Mouse (Mus musculus) thymus, adult 2 months (tissue): ENCODE data around the gene Wdr18. TPM values are rescaled to one million over a fixed set of nuclear protein-coding genes. Genes with fewer than 3 reads are reported as not detected.
A peak's percentile ranks its signal among the peaks of the same experiment; 100 is the strongest.

Experiments
- DNase-seq: peaks from one replicate; pipeline ENCODE4 v3.0.0; 2021
- H3K27ac ChIP-seq: fragments of 200-500 bp; 2 replicates; pipeline ENCODE4 v1.5.1; 2012; ENCODE audit warnings: low read length, control low read depth; ENCODE audit not compliant: control insufficient read depth, insufficient read depth
- H3K27me3 ChIP-seq: fragments of 200-500 bp; 2 replicates; pipeline ENCODE4 v1.6.1; 2012; ENCODE audit warnings: mild to moderate bottlenecking, low read length, moderate library complexity, mixed read lengths; ENCODE audit not compliant: control insufficient read depth, insufficient read depth
- H3K36me3 ChIP-seq: fragments of 200-500 bp; 2 replicates; pipeline ENCODE4 v1.6.1; 2012; ENCODE audit warnings: mild to moderate bottlenecking, low read length, moderate library complexity; ENCODE audit not compliant: control insufficient read depth, insufficient read depth
- H3K4me1 ChIP-seq: fragments of 200-500 bp; replicated peaks from 2 replicates; pipeline ENCODE4 v1.6.1; 2012; ENCODE audit warnings: low read length; ENCODE audit not compliant: control insufficient read depth, insufficient read depth
- H3K4me3 ChIP-seq: fragments of 200-500 bp; 2 replicates; pipeline ENCODE4 v1.5.1; 2012; ENCODE audit warnings: mild to moderate bottlenecking, low read length, control low read depth, moderate library complexity; ENCODE audit not compliant: control insufficient read depth, insufficient read depth
- CTCF ChIP-seq: fragments of 200-500 bp; IDR thresholded peaks from 2 replicates; pipeline ENCODE4 v1.5.1; 2012; ENCODE audit warnings: mild to moderate bottlenecking, control low read depth, low read length, moderate library complexity, borderline replicate concordance; ENCODE audit not compliant: control insufficient read depth, poor library complexity, insufficient read depth; ENCODE audit errors: extremely low read depth
- POLR2A ChIP-seq: fragments of 200-500 bp; IDR thresholded peaks from 2 replicates; pipeline ENCODE4 v1.6.1; 2012; ENCODE audit warnings: mild to moderate bottlenecking, low read length, control low read depth, moderate library complexity; ENCODE audit not compliant: control insufficient read depth, poor library complexity, insufficient read depth; ENCODE audit errors: extremely low read depth
- WGBS: fragments of 180-500 bp; shearing (Covaris S2); methylation state at CpG from one replicate; pipeline ENCODE4 v1.1.7; 2018; 5-methylcytosine and 5-hydroxymethylcytosine counted together
- polyA plus RNA-seq: library from polyadenylated mRNA; depleted of rRNA; stranded (reverse); fragments of >200 nt; gene quantifications from 2 replicates; pipeline ENCODE4 v1.2.3, GENCODE M21; 2012

Gene Wdr18
- polyA plus RNA-seq, 1 experiment: 74.5 TPM

DNA sequence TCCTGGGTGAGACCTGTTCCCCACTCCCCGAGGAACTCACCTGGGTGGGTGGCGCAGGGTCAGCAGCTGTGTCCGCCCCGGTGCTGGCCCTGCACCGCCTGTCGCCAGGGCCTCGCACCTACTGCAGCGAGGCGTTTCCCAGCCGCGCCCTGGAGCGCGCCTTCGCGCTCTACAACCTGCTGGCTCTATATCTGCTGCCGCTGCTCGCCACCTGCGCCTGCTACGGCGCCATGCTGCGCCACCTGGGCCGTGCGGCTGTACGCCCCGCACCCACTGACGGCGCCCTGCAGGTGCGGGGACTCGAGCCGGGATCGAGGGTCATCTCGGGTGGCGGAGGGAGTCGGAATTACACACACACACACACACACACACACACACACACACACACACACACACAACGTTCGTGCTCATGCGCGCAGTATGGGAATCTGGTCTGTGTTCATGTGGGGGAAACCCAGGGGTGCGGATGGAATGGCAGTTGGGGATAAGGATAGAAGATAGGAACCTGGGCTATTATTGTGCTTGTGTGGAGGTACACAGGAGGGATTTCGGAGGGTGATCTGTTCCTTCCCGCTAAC, 38.9 kb upstream of the Wdr18 start, which contains the start of gene R3hdm4:
Gene R3hdm4 (minus strand): TSS at position 251 of the 578 bp plus-strand sequence.
- no peaks in the 10 kb centered on the region; the same call in 1 of the 2 replicates for H3K27me3 ChIP-seq
- no peak within 1 kb of the TSS for H3K27ac ChIP-seq
- H3K36me3 ChIP-seq: no peaks in the 10 kb centered on the region
- TF ChIP-seq POLR2A (no peak), CTCF (0 out of 2 replicates have a peak, but pooled peaks have one; percentile 26)
- no peak within 1 kb of the TSS for H3K4me3 ChIP-seq
- DNase-seq: no peak
- H3K4me1 ChIP-seq: peaks cover 28% of the 10 kb centered on the region
- WGBS: 19% methylated on average over 41 of the region's 41 CpGs

DNA sequence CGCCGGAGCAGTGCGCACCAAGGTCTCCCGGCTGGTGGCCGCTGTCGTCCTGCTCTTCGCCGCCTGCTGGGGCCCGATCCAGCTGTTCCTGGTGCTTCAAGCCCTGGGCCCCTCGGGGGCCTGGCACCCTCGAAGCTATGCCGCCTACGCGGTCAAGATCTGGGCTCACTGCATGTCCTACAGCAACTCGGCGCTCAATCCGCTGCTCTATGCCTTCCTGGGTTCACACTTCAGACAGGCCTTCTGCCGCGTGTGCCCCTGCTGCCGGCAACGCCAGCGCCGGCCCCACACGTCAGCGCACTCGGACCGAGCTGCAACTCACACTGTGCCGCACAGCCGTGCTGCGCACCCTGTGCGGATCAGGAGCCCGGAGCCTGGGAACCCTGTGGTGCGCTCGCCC, 38.4 kb upstream of the Wdr18 start:
- Histone ChIP-seq H3K4me1 (peaks cover 27% of the 10 kb centered on the region), H3K4me3 (no peak overlapping the region), H3K27me3 (no peaks in the 10 kb centered on the region; the same call in 1 of the 2 replicates)

DNA sequence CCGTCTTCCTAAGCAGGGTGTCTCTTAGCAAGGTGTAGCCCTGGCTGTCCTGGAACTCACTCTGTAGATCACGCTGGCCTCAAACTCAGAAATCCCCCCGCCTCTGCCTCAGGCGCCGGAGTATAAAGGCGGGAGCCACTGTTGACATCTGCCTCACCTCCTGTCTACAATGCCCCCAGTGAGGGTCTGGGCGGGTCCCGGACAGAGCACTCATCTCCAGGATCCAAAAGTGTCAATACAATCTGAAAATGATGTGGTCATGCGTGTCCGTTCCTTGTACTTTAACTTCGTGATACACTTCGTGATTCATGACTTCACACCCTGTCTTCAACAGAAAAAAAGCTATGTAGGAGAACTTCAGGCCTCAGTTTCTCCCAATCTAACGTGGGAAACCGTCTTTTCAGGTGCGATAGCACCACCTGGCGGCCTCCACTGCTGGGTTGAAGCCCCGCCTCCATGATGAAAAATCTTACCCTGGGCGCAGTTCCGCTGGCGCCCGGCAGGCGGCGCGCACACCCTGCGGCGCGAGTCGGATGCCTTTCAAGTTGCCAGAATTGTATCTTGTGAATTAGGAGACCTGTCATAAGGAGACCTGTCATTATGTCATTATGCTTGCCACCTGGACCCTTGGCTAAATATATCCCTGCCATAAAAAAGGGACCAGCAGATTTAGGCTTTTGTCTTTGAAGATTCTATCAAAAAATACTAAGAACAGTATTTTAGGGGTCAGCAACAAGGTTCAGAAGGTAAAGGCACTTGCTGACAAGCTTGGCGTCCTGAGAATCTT, 34.8 kb upstream of the Wdr18 start:
- Histone ChIP-seq H3K36me3 (no peaks in the 10 kb centered on the region), H3K4me3 (no peak overlapping the region), H3K4me1 (peaks cover 26% of the 10 kb centered on the region), H3K27ac (no peak overlapping the region), H3K27me3 (no peaks in the 10 kb centered on the region; the same call in 1 of the 2 replicates)
- no peak for TF ChIP-seq POLR2A
- peak; percentile 100 for TF ChIP-seq CTCF
- 25% methylated on average over 29 of the region's 29 CpGs for WGBS
- DNase-seq: peak; percentile 93

More for the DNA sequence above, 38.4 kb upstream of the Wdr18 start:
- Histone ChIP-seq H3K27ac (no peak overlapping the region), H3K36me3 (no peaks in the 10 kb centered on the region)
- DNase-seq: no peak
- TF ChIP-seq POLR2A (no peak), CTCF (no peak)
- 24% methylated on average over 34 of the region's 34 CpGs for WGBS

DNA sequence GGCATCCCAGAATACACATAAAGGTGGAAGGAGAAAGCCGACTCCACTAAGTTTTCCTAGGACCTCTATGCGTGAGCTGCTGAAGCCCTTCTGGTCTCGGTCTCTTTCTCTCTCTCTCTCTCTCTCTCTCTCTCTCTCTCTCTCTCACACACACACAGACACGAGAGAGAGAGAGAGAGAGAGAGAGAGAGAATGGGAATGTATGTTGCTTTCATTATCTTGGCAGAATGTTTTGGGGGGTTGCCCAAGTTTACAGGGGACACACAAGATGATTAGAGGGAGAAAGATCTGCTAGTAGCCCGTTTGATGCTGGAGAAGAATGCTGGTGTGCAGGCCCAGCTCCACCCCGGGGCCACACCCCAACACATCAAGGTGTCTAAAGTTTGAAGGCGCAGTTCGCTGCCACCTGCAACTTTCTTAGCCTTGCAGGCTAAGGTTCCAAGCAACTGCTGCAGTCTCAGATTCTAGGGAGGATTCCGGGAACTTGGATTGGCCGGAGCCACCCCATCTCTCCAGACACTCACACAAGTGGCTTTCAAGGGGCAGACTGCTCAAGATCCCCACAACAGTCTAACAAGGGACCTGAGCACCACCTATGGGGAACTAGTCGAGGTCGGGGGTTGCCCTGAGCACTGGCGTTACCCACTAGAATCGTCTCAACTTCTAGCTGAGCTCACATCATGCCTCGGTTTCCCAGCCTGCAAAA, 34.0 kb upstream of the Wdr18 start:
- Histone ChIP-seq H3K27me3 (no peaks in the 10 kb centered on the region; the same call in 1 of the 2 replicates), H3K36me3 (no peaks in the 10 kb centered on the region), H3K4me1 (peaks cover 21% of the 10 kb centered on the region), H3K27ac (peak overlapping the region; percentile 69), H3K4me3 (peak overlapping the region; percentile 71)
- TF ChIP-seq POLR2A (no peak), CTCF (no peak)
- WGBS: 4% methylated on average over 15 of the region's 15 CpGs
- DNase-seq: peak; percentile 40

DNA sequence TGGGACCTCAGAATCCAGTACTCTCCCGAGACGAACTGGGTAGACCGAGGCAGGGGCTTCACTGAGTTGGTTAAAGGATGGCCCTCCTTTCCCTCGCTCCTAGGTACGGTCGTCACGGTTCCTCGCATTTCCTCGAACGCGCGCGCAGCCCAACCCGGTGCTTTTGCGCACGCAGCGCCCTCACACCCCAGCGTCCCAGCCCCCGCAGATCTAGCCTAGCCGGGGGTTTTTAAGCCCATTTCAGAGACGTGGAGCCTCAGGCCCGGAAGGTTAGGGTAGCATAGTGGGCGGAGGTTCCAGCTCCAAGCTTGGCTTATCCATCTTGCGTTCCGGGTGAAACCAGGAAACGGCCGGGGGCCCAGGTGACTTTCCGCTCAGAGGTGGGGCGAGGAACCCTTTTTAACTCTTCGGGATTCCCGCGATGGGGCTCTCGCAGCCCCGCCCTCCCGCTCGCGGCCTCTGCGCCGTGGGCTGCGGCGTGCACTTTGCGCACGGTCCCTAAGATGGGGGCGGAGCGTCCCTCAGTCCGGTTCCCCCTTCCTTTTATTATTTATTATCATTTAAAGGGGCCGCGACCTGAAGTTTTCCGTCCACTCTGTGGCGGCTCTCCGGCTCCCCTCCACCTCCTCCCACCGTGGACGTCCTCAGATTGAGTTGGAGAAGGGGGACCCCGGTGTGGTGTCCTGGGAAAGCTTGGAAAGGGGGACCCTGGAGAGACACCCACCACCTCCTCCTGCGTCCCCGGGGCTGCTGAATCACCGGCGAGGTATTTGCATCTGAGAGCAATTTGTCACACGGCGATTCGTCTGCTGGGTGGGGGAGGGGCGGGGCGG, 33.2 kb upstream of the Wdr18 start, which contains the start of gene Arid3a:
Gene Arid3a (plus strand): TSS at position 553 of the 833 bp plus-strand sequence.
- DNase-seq: peak; percentile 92
- peaks cover 19% of the 10 kb centered on the region for H3K4me1 ChIP-seq
- peak within 1 kb of the TSS; percentile 71 for H3K4me3 ChIP-seq
- WGBS: under 1% methylated on average over 63 of the region's 63 CpGs
- TF ChIP-seq POLR2A: no peak
- TF ChIP-seq CTCF: no peak
- H3K27ac ChIP-seq: peak within 1 kb of the TSS; percentile 69
- H3K36me3 ChIP-seq: no peaks in the 10 kb centered on the region
- H3K27me3 ChIP-seq: no peaks in the 10 kb centered on the region; the same call in 1 of the 2 replicates
